Mouse (Mus musculus) hindbrain, embryonic 12.5 days (tissue): ENCODE results near the gene Znhit3. TPM values are rescaled to one million over a fixed set of nuclear protein-coding genes. Genes with fewer than 3 reads are reported as not detected.

Experiments
- ATAC-seq: fragments of 200-750 bp; cut with Nextera tagmentation; 2 replicates; pipeline ENCODE4 v1.8.0; 2017; ENCODE audit warnings: moderate TSS enrichment; ENCODE audit not compliant: low FRiP score
- H3K27ac ChIP-seq: fragments of 300-500 bp; sonication (generic); 2 replicates; pipeline ENCODE4 v1.5.1; 2016; ENCODE audit warnings: mild to moderate bottlenecking
- H3K27me3 ChIP-seq: fragments of 300-500 bp; sonication (generic); 2 replicates; pipeline ENCODE4 v1.6.1; 2016; ENCODE audit warnings: mild to moderate bottlenecking
- H3K36me3 ChIP-seq: fragments of 300-500 bp; sonication (generic); 2 replicates; pipeline ENCODE4 v1.6.1; 2016; ENCODE audit warnings: mild to moderate bottlenecking
- H3K4me1 ChIP-seq: fragments of 300-500 bp; sonication (generic); 2 replicates; pipeline ENCODE4 v1.6.1; 2016
- H3K4me2 ChIP-seq: fragments of 300-500 bp; sonication (generic); replicated peaks from 2 replicates; pipeline ENCODE4 v1.6.1; 2016; ENCODE audit warnings: mild to moderate bottlenecking
- H3K4me3 ChIP-seq: fragments of 300-500 bp; sonication (generic); 2 replicates; pipeline ENCODE4 v1.5.1; 2016; ENCODE audit warnings: mild to moderate bottlenecking
- H3K9ac ChIP-seq: fragments of 300-500 bp; sonication (generic); 2 replicates; pipeline ENCODE4 v1.6.1; 2016; ENCODE audit warnings: mild to moderate bottlenecking, moderate library complexity
- H3K9me3 ChIP-seq: fragments of 300-500 bp; sonication (generic); replicated peaks from 2 replicates; pipeline ENCODE4 v1.6.1; 2016; ENCODE audit warnings: mild to moderate bottlenecking
- WGBS: fragments of 180-500 bp; shearing (Covaris S2); methylation state at CpG from one replicate; pipeline ENCODE4 v1.1.7; 2016; 5-methylcytosine and 5-hydroxymethylcytosine counted together
- polyA plus RNA-seq: library from polyadenylated mRNA; unstranded; fragments of >200 nt; fragmentation: Nextera tagmentation; extraction: Ambion mirVana; gene quantifications from 2 replicates; pipeline ENCODE4 v1.2.1, GENCODE M21; 2016

Znhit3 gene
- polyA plus RNA-seq, 1 experiment from 2014 or later = 55.4 TPM

GRCm38 (mm10) chr11:84948526-84948925, 32.4 kb upstream of the Znhit3 start:
- H3K27me3 ChIP-seq = peaks cover 18% of the 10 kb centered on the region; the same call in 1 of the 2 replicates
- 56% methylated on average over 3 of the region's 3 CpGs for WGBS
- ATAC-seq = no peak
- H3K4me2 ChIP-seq = no peak overlapping the region
- H3K9ac ChIP-seq = no peak overlapping the region
- no peaks in the 10 kb centered on the region for H3K9me3 ChIP-seq
- peaks cover 17% of the 10 kb centered on the region for H3K4me1 ChIP-seq
- no peak overlapping the region for H3K4me3 ChIP-seq
- no peak overlapping the region for H3K27ac ChIP-seq
- no peaks in the 10 kb centered on the region for H3K36me3 ChIP-seq

GRCm38 (mm10) chr11:84948114-84948513, 31.9 kb upstream of the Znhit3 start:
- no peak for ATAC-seq
- Histone ChIP-seq H3K4me2 (no peak overlapping the region), H3K4me1 (peaks cover 19% of the 10 kb centered on the region), H3K9me3 (no peaks in the 10 kb centered on the region), H3K27me3 (peaks cover 20% of the 10 kb centered on the region), H3K27ac (no peak overlapping the region), H3K4me3 (no peak overlapping the region), H3K9ac (no peak overlapping the region), H3K36me3 (no peaks in the 10 kb centered on the region)
- 47% methylated on average over 3 of the region's 3 CpGs for WGBS

- no peak overlapping the region for H3K27ac ChIP-seq
- ATAC-seq = no peak
These were observed 31.0 kb upstream of the Znhit3 start for GRCm38 (mm10) chr11:84947206-84947605.

GRCm38 (mm10) chr11:84945841-84946240, 29.7 kb upstream of the Znhit3 start:
- WGBS = 58% methylated on average over 3 of the region's 3 CpGs
- no peak overlapping the region for H3K4me3 ChIP-seq
- no peaks in the 10 kb centered on the region for H3K36me3 ChIP-seq
- peaks cover 19% of the 10 kb centered on the region for H3K4me1 ChIP-seq
- no peak overlapping the region for H3K4me2 ChIP-seq
- H3K27ac ChIP-seq = no peak overlapping the region
- H3K9me3 ChIP-seq = no peaks in the 10 kb centered on the region
- H3K27me3 ChIP-seq = peaks cover 24% of the 10 kb centered on the region
- H3K9ac ChIP-seq = no peak overlapping the region
- ATAC-seq = no peak

More at GRCm38 (mm10) chr11:84947206-84947605, 31.0 kb upstream of the Znhit3 start:
- WGBS = 63% methylated on average over 6 of the region's 6 CpGs
- Histone ChIP-seq H3K4me1 (peaks cover 19% of the 10 kb centered on the region), H3K4me2 (no peak overlapping the region), H3K27me3 (peaks cover 24% of the 10 kb centered on the region), H3K36me3 (no peaks in the 10 kb centered on the region), H3K9me3 (no peaks in the 10 kb centered on the region), H3K4me3 (no peak overlapping the region), H3K9ac (no peak overlapping the region)

GRCm38 (mm10) chr11:84944639-84945435, 28.7 kb upstream of the Znhit3 start:
- ATAC-seq = 0 out of 2 replicates have a peak, but pooled peaks have one; percentile 52
- Histone ChIP-seq H3K27me3 (peaks cover 24% of the 10 kb centered on the region), H3K4me1 (peaks cover 19% of the 10 kb centered on the region), H3K9ac (no peak overlapping the region), H3K9me3 (no peaks in the 10 kb centered on the region), H3K4me2 (peak overlapping the region; percentile 24), H3K36me3 (no peaks in the 10 kb centered on the region), H3K4me3 (no peak overlapping the region), H3K27ac (no peak overlapping the region)
- 5% methylated on average over 12 of the region's 12 CpGs for WGBS

GRCm38 (mm10) chr11:84943948-84944347, 27.8 kb upstream of the Znhit3 start:
- no peak overlapping the region for H3K9ac ChIP-seq

GRCm38 (mm10) chr11:84940140-84940539, 24.0 kb upstream of the Znhit3 start:
- no peak overlapping the region for H3K27ac ChIP-seq
- H3K36me3 ChIP-seq = no peaks in the 10 kb centered on the region
- peaks cover 18% of the 10 kb centered on the region for H3K4me1 ChIP-seq
- WGBS = 65% methylated on average over 10 of the region's 10 CpGs
- H3K9me3 ChIP-seq = no peaks in the 10 kb centered on the region
- H3K9ac ChIP-seq = no peak overlapping the region
- peaks cover 18% of the 10 kb centered on the region for H3K27me3 ChIP-seq
- no peak overlapping the region for H3K4me2 ChIP-seq
- H3K4me3 ChIP-seq = no peak overlapping the region
- no peak for ATAC-seq

More at GRCm38 (mm10) chr11:84943948-84944347, 27.8 kb upstream of the Znhit3 start:
- peaks cover 19% of the 10 kb centered on the region for H3K4me1 ChIP-seq
- no peaks in the 10 kb centered on the region for H3K9me3 ChIP-seq
- peaks cover 24% of the 10 kb centered on the region for H3K27me3 ChIP-seq
- ATAC-seq = no peak
- H3K4me3 ChIP-seq = peak overlapping the region; percentile 20; the same call in 1 of the 2 replicates
- H3K27ac ChIP-seq = no peak overlapping the region
- WGBS = under 1% methylated on average over 15 of the region's 15 CpGs
- H3K36me3 ChIP-seq = no peaks in the 10 kb centered on the region
- peak overlapping the region; percentile 41 for H3K4me2 ChIP-seq

- no peak overlapping the region for H3K27ac ChIP-seq
- WGBS = 48% methylated on average over 8 of the region's 8 CpGs
- ATAC-seq = no peak
- H3K4me1 ChIP-seq = peaks cover 12% of the 10 kb centered on the region
- H3K4me3 ChIP-seq = no peak overlapping the region
- peaks cover 17% of the 10 kb centered on the region for H3K27me3 ChIP-seq
- H3K4me2 ChIP-seq = no peak overlapping the region
- H3K36me3 ChIP-seq = no peaks in the 10 kb centered on the region
- H3K9me3 ChIP-seq = no peaks in the 10 kb centered on the region
- no peak overlapping the region for H3K9ac ChIP-seq
These were observed 23.4 kb upstream of the Znhit3 start for GRCm38 (mm10) chr11:84939508-84940053.

- Histone ChIP-seq H3K27ac (no peak overlapping the region), H3K9me3 (no peaks in the 10 kb centered on the region), H3K4me2 (no peak overlapping the region), H3K9ac (no peak overlapping the region), H3K4me3 (no peak overlapping the region), H3K27me3 (no peaks in the 10 kb centered on the region), H3K4me1 (no peaks in the 10 kb centered on the region), H3K36me3 (no peaks in the 10 kb centered on the region)
- ATAC-seq = no peak
- WGBS = 14% methylated on average over 6 of the region's 6 CpGs
These were observed 16.1 kb upstream of the Znhit3 start for GRCm38 (mm10) chr11:84932261-84932660.

- Histone ChIP-seq H3K4me2 (no peak overlapping the region), H3K27me3 (no peaks in the 10 kb centered on the region), H3K9me3 (no peaks in the 10 kb centered on the region), H3K9ac (no peak overlapping the region), H3K36me3 (no peaks in the 10 kb centered on the region), H3K27ac (no peak overlapping the region), H3K4me1 (peaks cover 5% of the 10 kb centered on the region; the same call in 1 of the 2 replicates), H3K4me3 (no peak overlapping the region)
- WGBS = 87% methylated on average over 8 of the region's 8 CpGs
- no peak for ATAC-seq
These were observed 4.8 kb upstream of the Znhit3 start for GRCm38 (mm10) chr11:84920981-84921380.

GRCm38 (mm10) chr11:84919951-84920350, 3.8 kb upstream of the Znhit3 start:
- Histone ChIP-seq H3K4me2 (no peak overlapping the region), H3K9me3 (no peaks in the 10 kb centered on the region), H3K27me3 (no peaks in the 10 kb centered on the region), H3K9ac (no peak overlapping the region), H3K27ac (no peak overlapping the region), H3K36me3 (no peaks in the 10 kb centered on the region), H3K4me1 (peaks cover 9% of the 10 kb centered on the region), H3K4me3 (no peak overlapping the region)
- no peak for ATAC-seq
- 80% methylated on average over 7 of the region's 7 CpGs for WGBS

- peaks cover 15% of the 10 kb centered on the region for H3K4me1 ChIP-seq
- ATAC-seq = no peak
- no peak overlapping the region for H3K4me2 ChIP-seq
- no peaks in the 10 kb centered on the region for H3K27me3 ChIP-seq
- WGBS = 37% methylated on average over 3 of the region's 3 CpGs
- H3K4me3 ChIP-seq = no peak overlapping the region
- H3K36me3 ChIP-seq = peaks cover under 1% of the 10 kb centered on the region; the same call in 1 of the 2 replicates
- H3K9ac ChIP-seq = no peak overlapping the region
- no peak overlapping the region for H3K27ac ChIP-seq
- no peaks in the 10 kb centered on the region for H3K9me3 ChIP-seq
These were observed 3.1 kb upstream of the Znhit3 start for GRCm38 (mm10) chr11:84919276-84919675.
